Mouse (Mus musculus) layer of hippocampus, postnatal 25 days (tissue): ENCODE measurements around the gene Kctd10. TPM values are rescaled to one million over a fixed set of nuclear protein-coding genes. Genes with fewer than 3 reads are reported as not detected.

Experiments used
- DNase-seq, 2 experiments: peaks; one replicate each; pipeline ENCODE4 v3.0.0; 2022; ENCODE audit warnings: mixed read lengths in 2 of 2, low spot score in 1 of 2; ENCODE audit errors: extremely low spot score in 1 of 2
- total RNA-seq, 2 experiments: library from RNA; stranded (reverse); gene quantifications; 2 replicates each; pipeline ENCODE4 v1.2.3; 2021

The Kctd10 gene
- total RNA-seq, 2 experiments from 2014 or later = 46.2 to 49.5 TPM

DNA sequence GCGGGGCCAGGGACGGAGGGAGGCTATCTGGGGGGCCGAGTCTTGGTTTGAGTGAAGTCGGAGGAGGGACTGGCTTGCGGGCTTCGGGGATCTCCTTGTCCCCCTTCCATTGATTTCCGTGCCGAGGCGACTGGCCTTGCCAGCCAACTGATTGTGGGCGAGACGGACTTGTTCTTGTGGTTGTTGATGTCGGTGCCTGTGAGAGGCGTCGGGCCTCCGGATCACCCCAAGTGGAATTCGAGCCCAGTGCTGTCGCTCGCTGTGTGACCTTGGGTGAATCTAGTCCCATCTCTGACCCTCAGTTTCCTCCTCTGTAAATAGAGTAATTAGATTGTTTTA is 674 bp upstream of the Kctd10 start:
- no peak for DNase-seq

DNA sequence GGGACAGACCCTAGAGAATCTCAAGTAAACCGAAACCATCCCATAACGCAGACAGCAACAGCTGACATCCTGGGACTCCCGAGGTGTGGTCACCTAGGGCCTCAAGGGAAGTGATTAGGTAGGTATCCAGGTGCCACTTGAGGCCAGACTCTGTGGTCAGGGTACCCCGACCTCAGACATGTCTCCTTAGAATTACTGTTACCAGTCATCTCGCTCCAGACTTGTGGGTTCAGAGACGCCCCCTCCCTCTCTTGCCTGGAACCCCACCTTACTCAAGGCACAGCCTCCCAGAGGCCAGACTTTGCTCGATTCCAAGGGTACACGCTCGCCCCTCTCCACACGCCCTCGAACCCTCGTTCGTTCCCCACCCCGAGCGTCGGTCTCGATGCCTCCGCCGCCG is 545 bp downstream of the Kctd10 start:
- DNase-seq = no peak

DNA sequence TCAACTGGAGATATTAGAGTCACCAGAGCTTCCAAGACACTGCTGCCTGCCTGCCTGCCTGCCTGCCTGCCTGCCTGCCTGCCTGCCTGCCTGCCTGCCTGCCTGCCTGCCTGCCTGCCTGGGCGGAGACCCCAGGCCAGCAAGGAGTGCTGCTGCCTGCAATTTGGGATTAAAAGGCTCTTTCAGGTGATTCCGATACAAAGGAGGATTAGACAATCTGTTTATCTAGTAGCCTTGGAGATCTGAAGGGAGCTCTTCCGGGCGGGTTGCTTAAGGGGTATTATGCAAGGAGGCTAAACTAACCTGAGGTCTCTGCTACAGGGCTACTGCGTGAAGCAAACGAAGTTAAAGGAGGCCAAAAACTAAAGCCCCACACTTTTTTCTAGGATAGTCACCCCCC is 1.4 kb downstream of the Kctd10 start:
- no peak for DNase-seq

DNA sequence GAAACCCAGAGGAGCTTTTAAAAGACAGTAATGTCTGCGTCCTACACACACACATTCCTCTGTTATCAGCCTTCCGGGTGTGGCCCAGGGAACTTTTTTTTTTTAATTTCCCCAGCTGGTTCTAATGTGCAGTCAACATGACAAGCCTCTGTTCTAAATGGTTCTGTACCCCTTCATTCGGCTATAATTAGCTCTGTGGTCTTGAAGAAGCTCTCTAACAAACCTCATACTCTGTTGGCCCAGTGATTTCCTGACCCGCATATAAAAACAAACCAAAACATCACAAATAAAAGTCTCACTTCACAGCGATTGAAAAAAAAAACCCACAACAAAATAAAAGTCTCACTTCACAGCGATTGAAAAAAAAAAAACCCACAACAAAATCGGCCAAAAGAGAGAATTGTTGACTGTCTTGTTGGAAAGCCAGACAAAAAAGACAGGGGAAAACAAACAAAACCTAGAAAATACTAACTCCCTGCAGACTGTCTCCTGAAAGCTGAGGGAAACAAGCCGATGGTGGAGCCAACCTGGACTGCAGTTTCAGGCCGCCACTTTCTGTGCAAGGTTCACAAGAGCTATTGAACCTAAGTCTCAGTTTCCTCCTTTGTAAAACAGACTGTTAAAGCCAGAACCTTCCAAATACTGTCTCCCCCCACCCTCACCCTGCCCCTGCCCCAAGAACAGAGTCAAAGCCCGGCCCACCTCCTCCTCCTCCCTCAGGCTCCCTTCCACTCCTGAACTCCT is 2.0 kb downstream of the Kctd10 start:
- no peak for DNase-seq

DNA sequence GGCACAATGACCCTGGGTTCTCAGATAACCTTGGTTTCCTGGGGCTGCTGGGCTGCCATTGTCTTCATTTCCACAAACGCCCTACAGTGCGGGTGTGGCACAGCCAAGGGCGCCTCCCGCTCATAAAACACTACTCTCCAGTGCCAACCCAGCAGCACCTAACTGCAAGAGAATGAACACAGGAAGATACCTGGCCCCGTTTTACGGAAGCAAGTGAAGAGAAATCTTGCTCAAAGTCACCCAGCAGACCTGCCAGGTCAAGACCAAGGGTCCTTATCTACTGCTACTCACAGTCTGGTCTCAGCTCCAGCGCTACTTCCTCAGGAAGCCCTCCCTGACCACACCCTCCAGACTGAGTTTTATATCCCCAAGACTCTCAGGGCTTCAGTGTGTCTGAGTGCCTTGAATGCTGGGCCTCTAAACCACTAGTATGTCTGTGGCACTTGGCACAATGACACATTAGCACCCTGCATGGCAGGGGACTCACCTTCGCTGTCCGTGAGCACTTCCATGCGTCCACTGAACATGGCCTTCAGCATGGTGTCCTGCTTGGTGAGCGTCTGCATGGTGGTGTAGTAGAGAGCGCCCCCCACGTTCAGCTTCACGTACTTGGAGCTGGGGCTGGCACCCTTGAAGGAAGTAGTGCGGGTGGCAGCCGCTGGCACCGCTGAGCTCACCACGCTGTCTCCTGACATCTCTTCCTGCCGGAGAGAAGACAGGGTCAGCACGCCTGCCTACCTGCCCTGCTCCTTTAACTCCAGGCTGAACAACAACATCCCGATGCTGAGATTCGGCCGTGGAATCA is 5.7 kb downstream of the Kctd10 start:
- DNase-seq = no peak

DNA sequence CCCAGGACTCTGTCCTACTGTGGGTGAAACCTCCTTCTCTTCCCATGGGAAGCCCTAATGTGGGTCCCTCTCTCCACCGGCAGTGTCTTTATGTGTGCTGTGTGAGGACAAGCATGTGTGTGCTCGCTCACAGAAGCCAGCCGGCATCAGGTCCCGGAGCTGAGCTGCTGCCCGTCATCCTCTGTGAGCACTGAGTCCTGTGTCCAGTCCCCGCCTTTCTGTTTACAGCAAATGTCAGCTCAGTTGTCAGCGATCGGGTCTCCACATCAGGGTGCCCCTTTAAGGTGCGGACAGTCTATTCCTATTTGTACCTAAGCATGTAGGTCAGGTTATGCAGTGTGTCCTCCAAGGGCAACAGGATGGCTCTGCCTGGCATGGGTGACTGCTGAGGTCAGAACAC is 6.7 kb downstream of the Kctd10 start:
- DNase-seq = no peak

DNA sequence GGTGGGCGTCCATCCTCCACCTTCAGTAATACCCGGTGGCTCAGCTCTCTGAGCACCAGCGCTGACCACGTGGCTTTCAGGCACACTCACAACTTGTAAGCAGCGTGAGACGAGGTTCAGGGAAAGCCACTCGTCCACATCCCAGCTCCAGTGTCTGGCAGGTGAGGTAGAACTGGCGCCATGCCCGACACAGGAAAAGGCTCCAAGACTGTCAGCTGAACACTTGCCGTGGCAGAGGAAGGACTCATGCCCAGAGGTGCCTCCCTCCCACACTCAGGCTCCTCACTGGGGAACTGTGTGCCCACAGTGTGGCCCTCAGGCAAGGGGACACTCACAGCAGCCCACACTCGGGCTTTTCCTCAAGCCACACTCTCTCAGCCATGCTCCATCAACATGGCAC is 7.1 kb downstream of the Kctd10 start:
- DNase-seq = no peak

DNA sequence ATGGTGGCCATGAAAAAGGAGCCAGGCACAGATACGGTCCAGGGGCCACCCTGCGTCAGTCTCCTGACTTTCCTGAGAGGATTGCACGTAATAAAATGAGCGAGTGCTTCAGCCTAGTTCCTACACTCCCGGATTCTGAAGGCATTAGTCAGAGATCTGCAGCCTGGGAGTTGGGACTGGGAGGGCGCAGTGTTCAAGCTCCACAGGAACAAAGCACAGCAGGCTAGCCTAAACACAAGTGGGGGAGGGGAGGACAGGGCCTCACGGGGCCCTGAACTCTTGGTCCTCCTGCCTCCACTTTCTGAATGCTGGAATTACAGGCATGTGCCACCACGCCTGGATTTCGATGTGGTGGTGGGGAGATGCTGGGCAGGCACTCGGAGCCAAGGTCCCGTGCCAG is 7.7 kb downstream of the Kctd10 start:
- no peak for DNase-seq

DNA sequence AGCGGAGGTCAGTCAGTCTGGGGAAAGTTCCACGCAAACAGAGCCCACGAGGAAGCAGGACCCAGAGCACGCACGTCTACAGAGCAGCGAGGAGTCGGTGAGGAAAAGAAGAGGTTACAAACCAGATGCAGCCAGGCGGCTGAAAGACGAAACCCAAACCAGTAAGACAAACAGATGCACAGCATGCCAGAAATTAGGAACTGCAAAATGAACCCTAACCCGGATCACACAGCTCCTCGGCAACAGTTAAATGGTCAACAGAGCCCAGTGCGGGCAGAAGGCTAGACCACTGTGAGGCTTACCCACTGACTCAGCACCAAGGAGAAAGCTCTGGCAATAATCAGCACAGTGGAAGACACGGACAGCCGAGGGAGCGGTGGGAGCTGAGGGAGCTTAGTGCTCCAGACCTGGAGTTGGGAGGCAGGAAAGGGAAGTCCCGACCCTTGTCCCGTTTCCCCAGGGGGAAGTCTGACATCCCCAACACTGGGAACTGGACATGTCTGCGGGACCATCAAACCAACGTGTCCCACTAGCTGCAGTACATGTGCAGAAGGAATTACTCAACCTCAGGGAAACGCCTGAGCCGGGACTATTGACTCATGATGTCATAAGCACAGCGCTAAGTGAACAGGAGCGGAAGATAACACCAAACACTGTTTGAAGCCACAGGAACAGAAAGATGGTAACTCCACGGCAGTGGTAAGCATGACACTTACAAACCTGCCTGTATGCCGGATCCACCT is 8.4 kb downstream of the Kctd10 start:
- no peak for DNase-seq

DNA sequence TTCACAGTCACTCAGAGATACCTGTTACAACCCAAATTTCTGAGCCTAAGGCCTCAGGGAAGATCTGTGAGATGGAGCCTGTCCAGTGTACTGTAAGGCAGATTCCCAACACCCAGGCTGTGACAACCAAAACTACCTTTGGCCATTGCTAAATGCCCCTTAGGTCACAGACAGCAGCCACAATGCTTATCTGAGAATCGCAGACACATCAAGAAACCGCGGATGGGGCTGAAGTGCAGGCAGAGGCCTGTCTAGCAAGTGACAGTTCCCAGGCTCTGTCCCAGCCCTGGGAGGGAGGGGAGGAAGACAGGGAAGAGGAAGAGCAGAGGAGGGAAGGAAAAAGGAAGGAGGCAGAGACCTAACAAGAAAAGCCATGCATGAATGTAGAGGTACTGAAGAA is 9.0 kb downstream of the Kctd10 start:
- DNase-seq = no peak

DNA sequence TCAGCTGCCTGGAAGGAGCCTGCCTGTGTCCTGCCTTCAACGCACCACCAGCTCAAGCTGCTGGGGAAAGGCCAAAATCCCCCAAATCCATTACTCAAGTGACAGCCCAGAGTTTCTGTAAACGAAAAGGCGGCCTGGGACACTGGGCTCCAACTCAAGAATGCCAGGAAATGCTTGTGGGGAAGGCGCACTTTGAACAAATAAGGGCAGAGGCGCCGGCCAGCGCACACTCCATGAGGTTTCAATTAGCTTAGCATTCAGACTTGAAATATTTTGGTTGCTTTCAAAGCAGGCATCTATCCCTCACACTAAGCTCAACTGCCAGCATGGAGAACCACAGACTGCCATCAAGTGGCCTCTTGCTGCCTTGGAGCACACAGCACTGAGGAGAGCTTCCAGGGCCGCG is 9.9 kb downstream of the Kctd10 start:
- DNase-seq = no peak

DNA sequence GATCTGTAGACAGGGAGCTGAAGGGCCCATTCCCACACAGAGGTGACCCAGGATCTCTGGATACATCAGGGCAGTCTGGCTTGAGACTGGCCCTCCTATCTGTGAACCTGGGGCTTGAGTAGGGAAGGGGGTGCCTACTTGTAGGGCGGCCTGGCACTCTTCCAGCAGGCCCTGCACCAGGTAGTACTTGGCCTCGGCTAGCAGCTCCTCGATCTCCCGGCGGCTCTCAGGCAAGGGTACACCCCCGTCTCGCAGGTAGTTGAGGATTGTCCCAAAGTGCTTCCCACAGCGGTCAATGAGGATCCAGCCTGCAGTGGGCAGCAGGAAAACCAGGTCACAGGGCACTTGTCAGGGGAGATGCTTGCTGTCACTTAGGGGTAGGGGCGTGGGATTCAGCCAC is 10.4 kb downstream of the Kctd10 start:
- no peak for DNase-seq

DNA sequence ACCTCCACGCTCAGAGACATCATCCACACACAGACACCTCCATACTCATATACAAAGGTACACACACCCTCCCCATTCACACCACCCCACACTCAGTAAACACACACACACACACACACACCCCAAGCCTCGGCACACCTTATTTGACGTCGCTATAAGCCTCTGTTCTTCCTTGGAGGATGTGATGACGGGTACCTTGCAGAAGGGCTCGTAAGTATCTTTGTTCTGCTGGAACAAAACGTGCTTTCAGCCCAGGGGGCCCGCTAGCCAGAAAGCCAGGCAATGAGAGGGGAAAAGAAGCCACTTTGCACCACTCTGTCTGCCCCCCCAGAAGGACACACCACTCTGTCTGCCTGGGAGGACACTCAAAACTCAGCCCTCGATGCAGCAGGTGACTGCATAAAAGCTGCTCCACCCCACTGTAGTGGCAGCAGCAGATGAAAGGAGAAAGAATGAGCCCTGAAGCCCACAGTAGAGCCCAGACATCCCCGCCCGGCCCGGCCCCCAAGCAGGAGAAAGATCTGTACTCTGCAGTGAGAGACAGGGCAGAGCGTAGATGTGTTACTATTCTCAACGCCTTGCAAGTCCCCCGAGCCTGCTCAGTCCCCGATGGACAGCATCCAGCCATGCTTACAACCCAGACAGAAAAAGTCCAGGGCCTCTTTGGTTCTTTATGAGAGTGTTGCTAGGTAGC is 11.4 kb downstream of the Kctd10 start:
- DNase-seq = no peak

DNA sequence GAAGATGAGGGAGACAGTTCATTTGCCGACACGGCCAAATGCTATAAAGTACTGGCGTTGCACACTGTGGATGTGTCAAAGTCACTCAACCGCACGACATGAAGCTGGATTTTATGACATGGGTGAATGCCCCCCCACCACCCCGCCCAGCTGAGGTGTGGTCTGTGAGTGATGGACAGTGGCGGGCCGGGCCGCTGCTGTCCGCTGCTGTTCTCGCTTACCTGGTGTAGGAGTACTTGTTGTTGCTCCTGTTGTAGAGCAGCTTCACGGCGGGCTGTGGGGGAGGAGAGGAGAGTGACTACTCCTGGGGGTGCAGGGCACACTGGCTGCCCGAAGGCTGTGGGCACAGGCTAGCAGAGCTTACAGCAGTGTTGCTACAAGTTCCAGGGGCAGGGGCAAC is 12.2 kb downstream of the Kctd10 start:
- no peak for DNase-seq

DNA sequence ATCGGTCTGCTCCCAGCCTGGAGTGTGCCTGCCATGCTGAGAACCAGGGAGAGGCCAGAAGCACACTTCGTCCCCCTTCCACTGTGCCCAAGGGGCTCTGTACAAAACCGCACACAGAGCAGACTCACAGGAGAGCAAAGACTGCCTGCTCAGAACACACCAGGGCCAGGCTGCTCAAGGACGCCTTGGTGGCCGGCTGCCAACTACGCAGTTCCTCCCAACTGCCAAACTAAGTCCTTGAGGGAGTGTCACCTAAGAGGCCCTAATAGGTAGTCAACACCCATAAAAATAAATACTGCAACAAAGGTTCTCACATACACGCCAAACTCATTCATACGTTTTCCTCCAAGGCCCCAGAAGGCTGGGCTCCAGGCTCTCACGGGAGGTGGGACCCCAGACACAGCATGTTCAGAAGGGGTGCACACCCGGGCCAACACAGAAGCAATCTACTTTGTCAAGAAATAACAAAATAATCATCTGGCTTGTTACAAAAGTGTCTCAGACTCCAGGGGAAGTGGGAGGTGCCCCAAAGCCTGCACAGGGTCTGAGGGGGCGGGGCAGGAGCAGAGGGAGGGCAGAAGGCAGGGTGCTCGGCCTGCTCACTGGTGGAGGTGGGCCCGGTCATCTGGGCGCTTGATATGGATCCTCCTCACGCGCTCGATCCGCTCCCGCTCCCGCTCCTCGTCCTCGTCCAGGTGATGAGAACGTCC is 15.1 kb downstream of the Kctd10 start:
- DNase-seq = no peak

DNA sequence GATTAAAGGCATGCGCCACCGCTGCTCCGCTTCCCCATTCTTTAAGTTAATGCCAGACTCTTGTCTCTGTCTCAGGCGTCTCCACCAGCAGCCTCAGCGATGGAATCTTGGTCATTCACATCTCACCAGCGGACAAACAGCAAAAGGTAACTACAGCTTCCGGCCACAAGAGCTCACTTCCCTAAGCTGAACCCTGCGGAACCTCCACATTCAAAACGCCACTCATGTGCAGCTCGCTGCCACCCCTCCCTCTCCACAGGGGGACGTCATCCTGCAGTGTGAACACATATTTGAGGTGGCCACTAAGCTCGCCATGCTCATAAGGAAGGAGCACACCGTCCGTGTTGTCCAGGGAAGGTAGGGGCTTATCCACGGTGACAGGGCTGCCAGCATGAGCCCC is 19.3 kb downstream of the Kctd10 start:
- no peak for DNase-seq

DNA sequence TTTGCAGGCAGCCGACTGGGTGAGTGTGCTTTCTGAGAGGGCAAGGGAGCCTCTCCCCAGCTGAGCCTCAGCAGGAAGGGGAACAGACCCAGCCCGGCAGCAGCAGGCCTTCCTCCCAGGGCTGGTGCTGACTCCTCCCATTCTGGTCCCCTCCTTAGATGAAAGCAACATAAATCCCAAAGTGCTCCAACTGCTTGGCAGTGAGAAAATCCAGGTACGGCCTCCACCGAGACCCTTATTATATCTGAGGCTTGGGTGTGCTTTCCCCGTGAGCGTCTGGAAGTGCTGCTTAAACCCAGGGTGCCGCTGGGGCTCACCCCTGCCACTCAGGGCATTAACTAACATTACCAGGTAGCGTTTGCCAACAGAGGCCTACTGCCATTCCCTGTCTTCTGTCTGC is 20.7 kb downstream of the Kctd10 start:
- no peak for DNase-seq

DNA sequence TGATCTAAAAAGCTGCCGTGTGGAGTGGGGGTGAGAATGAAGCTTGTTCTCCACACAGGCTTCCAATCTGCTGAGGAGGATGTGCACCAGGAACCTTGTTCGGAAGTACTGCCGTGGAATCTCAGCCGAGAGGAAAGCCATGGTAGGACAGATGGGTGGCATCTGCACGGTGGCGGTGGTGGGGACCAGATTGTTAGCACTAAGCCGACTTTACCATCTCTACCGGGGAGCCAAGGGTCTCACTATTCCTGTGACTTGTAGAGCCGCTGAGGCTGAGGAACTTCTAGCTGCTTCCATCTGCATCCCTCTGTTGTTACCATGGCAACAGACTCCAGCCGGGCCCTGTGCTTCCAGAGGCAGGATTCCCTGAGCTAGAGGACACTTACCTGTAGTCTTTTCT is 21.5 kb downstream of the Kctd10 start:
- DNase-seq = peak; percentile 46 to 50

DNA sequence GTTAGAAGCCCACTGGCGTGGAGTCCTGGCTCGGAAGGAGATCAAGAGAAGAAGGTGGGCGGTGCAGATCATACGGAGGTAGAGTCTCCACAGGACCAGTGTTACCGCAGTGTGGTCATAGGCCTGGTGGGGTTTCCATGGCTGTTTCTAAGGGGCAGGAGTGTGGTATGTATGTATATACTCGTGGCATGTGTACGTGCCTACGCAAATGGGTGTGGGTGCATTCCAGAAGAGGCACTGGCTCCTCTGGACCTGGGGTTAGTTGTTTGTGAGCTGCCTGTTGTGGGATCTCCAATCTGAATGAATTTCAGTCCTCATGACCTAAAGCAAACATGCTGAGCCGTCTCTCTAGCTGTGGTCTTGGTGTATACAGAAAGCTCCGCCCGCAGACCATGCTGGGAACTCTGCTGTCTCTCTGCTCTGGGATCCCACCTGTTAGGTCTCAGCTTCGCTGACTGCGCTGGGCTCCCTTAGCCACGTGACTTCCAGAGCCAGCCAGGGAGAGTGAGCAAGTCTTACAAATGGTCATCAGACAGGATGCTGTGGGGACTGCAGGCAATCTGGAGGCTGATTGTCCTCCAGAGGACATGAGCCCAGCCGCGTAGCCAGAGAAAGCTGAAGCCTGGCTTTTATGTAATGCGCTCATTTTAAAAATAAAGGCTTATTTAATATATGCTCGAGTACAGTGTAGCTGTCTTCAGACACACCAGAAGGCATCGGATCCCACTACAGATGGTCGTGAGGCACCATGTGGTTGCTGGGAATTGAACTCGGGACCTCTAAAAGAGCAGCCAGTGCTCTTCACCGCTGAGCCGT is 23.2 kb downstream of the Kctd10 start:
- DNase-seq = peak; percentile 29 to 42
